Mouse (Mus musculus) induced T-regulatory cell, adult 2 months (primary cell): ENCODE measurements around the gene Cfdp1.

ENCODE experiments used
- DNase-seq: peaks from one replicate; pipeline ENCODE4 v3.0.0-alpha.2; 2012; ENCODE audit warnings: low read depth

The Cfdp1 gene

GRCm38 (mm10) chr8:111796528-111796927 lies 57.6 kb downstream of the Cfdp1 start:
- no peak for DNase-seq

GRCm38 (mm10) chr8:111793324-111793917 lies 60.7 kb downstream of the Cfdp1 start:
- DNase-seq, result no peak

- no peak for DNase-seq
Measured at GRCm38 (mm10) chr8:111789639-111790038, 64.5 kb downstream of the Cfdp1 start.

GRCm38 (mm10) chr8:111789200-111789599 lies 64.9 kb downstream of the Cfdp1 start:
- DNase-seq, result no peak

- DNase-seq, result no peak
Measured at GRCm38 (mm10) chr8:111788497-111788896, 65.6 kb downstream of the Cfdp1 start.

GRCm38 (mm10) chr8:111788085-111788484 lies 66.0 kb downstream of the Cfdp1 start:
- DNase-seq, result no peak

GRCm38 (mm10) chr8:111787683-111788082 lies 66.4 kb downstream of the Cfdp1 start:
- DNase-seq, result no peak

- DNase-seq, result no peak
Measured at GRCm38 (mm10) chr8:111786701-111787588, 67.1 kb downstream of the Cfdp1 start.

GRCm38 (mm10) chr8:111786116-111786515 lies 68.0 kb downstream of the Cfdp1 start:
- no peak for DNase-seq

- no peak for DNase-seq
Measured at GRCm38 (mm10) chr8:111782671-111783394, 71.3 kb downstream of the Cfdp1 start.

GRCm38 (mm10) chr8:111782161-111782560 lies 71.9 kb downstream of the Cfdp1 start:
- peak; percentile 18 for DNase-seq

- DNase-seq, result no peak
Measured at GRCm38 (mm10) chr8:111780697-111781424, 73.2 kb downstream of the Cfdp1 start.

- DNase-seq, result no peak
Measured at GRCm38 (mm10) chr8:111779690-111780089, 74.4 kb downstream of the Cfdp1 start.

- no peak for DNase-seq
Measured at GRCm38 (mm10) chr8:111778801-111779200, 75.3 kb downstream of the Cfdp1 start.

- no peak for DNase-seq
Measured at GRCm38 (mm10) chr8:111776492-111776891, 77.6 kb downstream of the Cfdp1 start.

- DNase-seq, result no peak
Measured at GRCm38 (mm10) chr8:111775766-111776165, 78.3 kb downstream of the Cfdp1 start.

- no peak for DNase-seq
Measured at GRCm38 (mm10) chr8:111773476-111773875, 80.6 kb downstream of the Cfdp1 start.

GRCm38 (mm10) chr8:111773057-111773456 lies 81.0 kb downstream of the Cfdp1 start:
- DNase-seq, result no peak

GRCm38 (mm10) chr8:111772083-111772482 lies 82.0 kb downstream of the Cfdp1 start:
- DNase-seq, result no peak

GRCm38 (mm10) chr8:111771625-111772020 lies 82.5 kb downstream of the Cfdp1 start:
- no peak for DNase-seq

GRCm38 (mm10) chr8:111770958-111771624 lies 83.0 kb downstream of the Cfdp1 start:
- DNase-seq, result no peak
